Mouse (Mus musculus): ENCODE measurements around the gene Slc9a6. TPM values are rescaled to one million over a fixed set of nuclear protein-coding genes. Genes with fewer than 3 reads are reported as not detected.

Slc9a6 gene
- polyA plus RNA-seq, 1 experiment from 2014 or later, result 14.0 TPM

- Histone ChIP-seq H3K4me2 (replicated peaks; ENCODE audit: low read depth, low read length) (no peak overlapping the region), H3K4me3 (ENCODE audit: low read depth, low read length) (no peak overlapping the region), H3K27ac (ENCODE audit: low read depth, low read length) (no peak overlapping the region), H3K27me3 (ENCODE audit: control insufficient read depth, insufficient read depth, low read length) (no peaks in the 10 kb centered on the region), H3K9me3 (ENCODE audit: control insufficient read depth, low read length) (no peaks in the 10 kb centered on the region), H3K36me3 (ENCODE audit: control insufficient read depth, insufficient read depth, low read length) (no peaks in the 10 kb centered on the region), H3K9ac (ENCODE audit: low read depth, low read length) (no peak overlapping the region), H3K4me1 (replicated peaks; ENCODE audit: control insufficient read depth, insufficient read depth, low read length) (no peaks in the 10 kb centered on the region)
- WGBS, result 56% methylated on average over 2 of the region's 2 CpGs
- DNase-seq (ENCODE audit: low spot score) (no peak), ATAC-seq (ENCODE audit: low FRiP score) (peak; percentile 73)
Observed at GRCm38 (mm10) chrX:56659286-56659685, 49.7 kb downstream of the Slc9a6 start.

- H3K9me3 ChIP-seq (ENCODE audit: control insufficient read depth, low read length), result no peaks in the 10 kb centered on the region
- no peak overlapping the region for H3K4me3 ChIP-seq (ENCODE audit: low read depth, low read length)
- no peak overlapping the region for H3K27ac ChIP-seq (ENCODE audit: low read depth, low read length)
- WGBS, result 79% methylated on average over 12 of the region's 12 CpGs
- no peak overlapping the region for H3K4me2 ChIP-seq (replicated peaks; ENCODE audit: low read depth, low read length)
- H3K9ac ChIP-seq (ENCODE audit: low read depth, low read length), result no peak overlapping the region
- H3K36me3 ChIP-seq (ENCODE audit: control insufficient read depth, insufficient read depth, low read length), result no peaks in the 10 kb centered on the region
- DNase-seq (ENCODE audit: low spot score), result no peak
- no peak for ATAC-seq (ENCODE audit: low FRiP score)
- no peaks in the 10 kb centered on the region for H3K27me3 ChIP-seq (ENCODE audit: control insufficient read depth, insufficient read depth, low read length)
- H3K4me1 ChIP-seq (replicated peaks; ENCODE audit: control insufficient read depth, insufficient read depth, low read length), result no peaks in the 10 kb centered on the region
Observed at GRCm38 (mm10) chrX:56661143-56661542, 51.6 kb downstream of the Slc9a6 start.

GRCm38 (mm10) chrX:56662316-56662715 lies 52.8 kb downstream of the Slc9a6 start:
- H3K9me3 ChIP-seq (ENCODE audit: control insufficient read depth, low read length), result no peaks in the 10 kb centered on the region
- no peak for DNase-seq (ENCODE audit: low spot score)
- 79% methylated on average over 6 of the region's 6 CpGs for WGBS
- no peak for ATAC-seq (ENCODE audit: low FRiP score)
- H3K36me3 ChIP-seq (ENCODE audit: control insufficient read depth, insufficient read depth, low read length), result no peaks in the 10 kb centered on the region
- H3K4me1 ChIP-seq (replicated peaks; ENCODE audit: control insufficient read depth, insufficient read depth, low read length), result no peaks in the 10 kb centered on the region
- H3K27me3 ChIP-seq (ENCODE audit: control insufficient read depth, insufficient read depth, low read length), result no peaks in the 10 kb centered on the region
- no peak overlapping the region for H3K4me2 ChIP-seq (replicated peaks; ENCODE audit: low read depth, low read length)
- no peak overlapping the region for H3K4me3 ChIP-seq (ENCODE audit: low read depth, low read length)
- H3K9ac ChIP-seq (ENCODE audit: low read depth, low read length), result no peak overlapping the region
- no peak overlapping the region for H3K27ac ChIP-seq (ENCODE audit: low read depth, low read length)

- H3K27me3 ChIP-seq (ENCODE audit: control insufficient read depth, insufficient read depth, low read length), result no peaks in the 10 kb centered on the region
- ATAC-seq (ENCODE audit: low FRiP score) (no peak), DNase-seq (ENCODE audit: low spot score) (no peak)
- H3K4me1 ChIP-seq (replicated peaks; ENCODE audit: control insufficient read depth, insufficient read depth, low read length), result no peaks in the 10 kb centered on the region
- H3K9me3 ChIP-seq (ENCODE audit: control insufficient read depth, low read length), result no peaks in the 10 kb centered on the region
- no peak overlapping the region for H3K4me2 ChIP-seq (replicated peaks; ENCODE audit: low read depth, low read length)
- no peak overlapping the region for H3K27ac ChIP-seq (ENCODE audit: low read depth, low read length)
- no peaks in the 10 kb centered on the region for H3K36me3 ChIP-seq (ENCODE audit: control insufficient read depth, insufficient read depth, low read length)
- H3K9ac ChIP-seq (ENCODE audit: low read depth, low read length), result no peak overlapping the region
- 84% methylated on average over 4 of the region's 4 CpGs for WGBS
- H3K4me3 ChIP-seq (ENCODE audit: low read depth, low read length), result no peak overlapping the region
Observed at GRCm38 (mm10) chrX:56663377-56663776, 53.8 kb downstream of the Slc9a6 start.

- no peak overlapping the region for H3K9ac ChIP-seq (ENCODE audit: low read depth, low read length)
- no peaks in the 10 kb centered on the region for H3K9me3 ChIP-seq (ENCODE audit: control insufficient read depth, low read length)
- no peak overlapping the region for H3K4me2 ChIP-seq (replicated peaks; ENCODE audit: low read depth, low read length)
- H3K27ac ChIP-seq (ENCODE audit: low read depth, low read length), result no peak overlapping the region
- ATAC-seq (ENCODE audit: low FRiP score) (no peak), DNase-seq (ENCODE audit: low spot score) (no peak)
- H3K4me1 ChIP-seq (replicated peaks; ENCODE audit: control insufficient read depth, insufficient read depth, low read length), result no peaks in the 10 kb centered on the region
- H3K27me3 ChIP-seq (ENCODE audit: control insufficient read depth, insufficient read depth, low read length), result no peaks in the 10 kb centered on the region
- no peaks in the 10 kb centered on the region for H3K36me3 ChIP-seq (ENCODE audit: control insufficient read depth, insufficient read depth, low read length)
- H3K4me3 ChIP-seq (ENCODE audit: low read depth, low read length), result no peak overlapping the region
- WGBS, result 85% methylated on average over 8 of the region's 8 CpGs
Observed at GRCm38 (mm10) chrX:56665226-56665973, 55.8 kb downstream of the Slc9a6 start.

- H3K4me2 ChIP-seq (replicated peaks; ENCODE audit: low read depth, low read length), result no peak overlapping the region
- H3K27me3 ChIP-seq (ENCODE audit: control insufficient read depth, insufficient read depth, low read length), result no peaks in the 10 kb centered on the region
- no peak overlapping the region for H3K9ac ChIP-seq (ENCODE audit: low read depth, low read length)
- H3K36me3 ChIP-seq (ENCODE audit: control insufficient read depth, insufficient read depth, low read length), result no peaks in the 10 kb centered on the region
- no peak for ATAC-seq (ENCODE audit: low FRiP score)
- no peaks in the 10 kb centered on the region for H3K9me3 ChIP-seq (ENCODE audit: control insufficient read depth, low read length)
- WGBS, result 92% methylated on average over 6 of the region's 6 CpGs
- no peak overlapping the region for H3K4me3 ChIP-seq (ENCODE audit: low read depth, low read length)
- no peak for DNase-seq (ENCODE audit: low spot score)
- no peak overlapping the region for H3K27ac ChIP-seq (ENCODE audit: low read depth, low read length)
- no peaks in the 10 kb centered on the region for H3K4me1 ChIP-seq (replicated peaks; ENCODE audit: control insufficient read depth, insufficient read depth, low read length)
Observed at GRCm38 (mm10) chrX:56667296-56667695, 57.7 kb downstream of the Slc9a6 start.

- Histone ChIP-seq H3K27ac (ENCODE audit: low read depth, low read length) (no peak overlapping the region), H3K27me3 (ENCODE audit: control insufficient read depth, insufficient read depth, low read length) (no peaks in the 10 kb centered on the region), H3K9me3 (ENCODE audit: control insufficient read depth, low read length) (no peaks in the 10 kb centered on the region), H3K4me2 (replicated peaks; ENCODE audit: low read depth, low read length) (no peak overlapping the region), H3K36me3 (ENCODE audit: control insufficient read depth, insufficient read depth, low read length) (no peaks in the 10 kb centered on the region), H3K4me3 (ENCODE audit: low read depth, low read length) (no peak overlapping the region), H3K4me1 (replicated peaks; ENCODE audit: control insufficient read depth, insufficient read depth, low read length) (no peaks in the 10 kb centered on the region), H3K9ac (ENCODE audit: low read depth, low read length) (no peak overlapping the region)
- no peak for ATAC-seq (ENCODE audit: low FRiP score)
- no peak for DNase-seq (ENCODE audit: low spot score)
- 96% methylated on average over 5 of the region's 5 CpGs for WGBS
Observed at GRCm38 (mm10) chrX:56668051-56668450, 58.5 kb downstream of the Slc9a6 start.

GRCm38 (mm10) chrX:56668501-56668900 lies 58.9 kb downstream of the Slc9a6 start:
- no peak overlapping the region for H3K4me2 ChIP-seq (replicated peaks; ENCODE audit: low read depth, low read length)
- no peaks in the 10 kb centered on the region for H3K36me3 ChIP-seq (ENCODE audit: control insufficient read depth, insufficient read depth, low read length)
- WGBS, result 82% methylated on average over 3 of the region's 3 CpGs
- DNase-seq (ENCODE audit: low spot score) (no peak), ATAC-seq (ENCODE audit: low FRiP score) (no peak)
- H3K9ac ChIP-seq (ENCODE audit: low read depth, low read length), result no peak overlapping the region
- H3K4me1 ChIP-seq (replicated peaks; ENCODE audit: control insufficient read depth, insufficient read depth, low read length), result no peaks in the 10 kb centered on the region
- H3K9me3 ChIP-seq (ENCODE audit: control insufficient read depth, low read length), result no peaks in the 10 kb centered on the region
- no peak overlapping the region for H3K27ac ChIP-seq (ENCODE audit: low read depth, low read length)
- H3K27me3 ChIP-seq (ENCODE audit: control insufficient read depth, insufficient read depth, low read length), result no peaks in the 10 kb centered on the region
- H3K4me3 ChIP-seq (ENCODE audit: low read depth, low read length), result no peak overlapping the region

GRCm38 (mm10) chrX:56675556-56675955 lies 66.0 kb downstream of the Slc9a6 start:
- no peak for DNase-seq (ENCODE audit: low spot score)
- H3K4me2 ChIP-seq (replicated peaks; ENCODE audit: low read depth, low read length), result no peak overlapping the region
- no peaks in the 10 kb centered on the region for H3K9me3 ChIP-seq (ENCODE audit: control insufficient read depth, low read length)
- no peaks in the 10 kb centered on the region for H3K36me3 ChIP-seq (ENCODE audit: control insufficient read depth, insufficient read depth, low read length)
- no peak overlapping the region for H3K9ac ChIP-seq (ENCODE audit: low read depth, low read length)
- ATAC-seq (ENCODE audit: low FRiP score), result no peak
- H3K27me3 ChIP-seq (ENCODE audit: control insufficient read depth, insufficient read depth, low read length), result no peaks in the 10 kb centered on the region
- WGBS, result 79% methylated on average over 6 of the region's 6 CpGs
- no peak overlapping the region for H3K27ac ChIP-seq (ENCODE audit: low read depth, low read length)
- H3K4me1 ChIP-seq (replicated peaks; ENCODE audit: control insufficient read depth, insufficient read depth, low read length), result no peaks in the 10 kb centered on the region
- no peak overlapping the region for H3K4me3 ChIP-seq (ENCODE audit: low read depth, low read length)
